Mouse (Mus musculus): ENCODE results near the gene Trpc4. TPM values are rescaled to one million over a fixed set of nuclear protein-coding genes. Genes with fewer than 3 reads are reported as not detected.

The Trpc4 gene
- polyA plus RNA-seq, 1 experiment: 17.8 TPM

GRCm38 (mm10) chr3:54249311-54249710, 93.5 kb downstream of the Trpc4 start:
- DNase-seq (ENCODE audit: extremely low spot score in 1 of 2, low spot score in 1 of 2): no peak

- no peak for DNase-seq (ENCODE audit: extremely low spot score in 1 of 2, low spot score in 1 of 2)
These were observed 111.1 kb downstream of the Trpc4 start for GRCm38 (mm10) chr3:54266943-54267342.

GRCm38 (mm10) chr3:54269180-54269579, 113.3 kb downstream of the Trpc4 start:
- DNase-seq (ENCODE audit: extremely low spot score in 1 of 2, low spot score in 1 of 2): peak; percentile 50 to 55

GRCm38 (mm10) chr3:54274651-54275050, 118.8 kb downstream of the Trpc4 start:
- no peak for DNase-seq (ENCODE audit: extremely low spot score in 1 of 2, low spot score in 1 of 2)

GRCm38 (mm10) chr3:54289731-54290130, 133.9 kb downstream of the Trpc4 start:
- no peak for DNase-seq (ENCODE audit: extremely low spot score in 1 of 2, low spot score in 1 of 2)

- DNase-seq (ENCODE audit: extremely low spot score in 1 of 2, low spot score in 1 of 2): no peak
These were observed 154.8 kb downstream of the Trpc4 start for GRCm38 (mm10) chr3:54310604-54311003.

- DNase-seq (ENCODE audit: extremely low spot score in 1 of 2, low spot score in 1 of 2): peak in 1 of 2 experiments; percentile 36
These were observed 158.2 kb downstream of the Trpc4 start for GRCm38 (mm10) chr3:54314055-54314454.

GRCm38 (mm10) chr3:54352891-54353652, 197.2 kb downstream of the Trpc4 start:
- DNase-seq (ENCODE audit: extremely low spot score in 1 of 2, low spot score in 1 of 2): peak; percentile 44 to 88

- DNase-seq (ENCODE audit: extremely low spot score in 1 of 2, low spot score in 1 of 2): peak in 1 of 2 experiments; percentile 27
These were observed 201.7 kb downstream of the Trpc4 start for GRCm38 (mm10) chr3:54357561-54357960.

GRCm38 (mm10) chr3:54358463-54359189, 202.8 kb downstream of the Trpc4 start:
- DNase-seq (ENCODE audit: extremely low spot score in 1 of 2, low spot score in 1 of 2): no peak

- DNase-seq (ENCODE audit: extremely low spot score in 1 of 2, low spot score in 1 of 2): no peak
These were observed 205.1 kb downstream of the Trpc4 start, which contains the start of gene Postn for GRCm38 (mm10) chr3:54360897-54361296. Gene Postn (plus strand): TSS chr3:54361109.

GRCm38 (mm10) chr3:54361656-54362055, 205.8 kb downstream of the Trpc4 start:
- no peak for DNase-seq (ENCODE audit: extremely low spot score in 1 of 2, low spot score in 1 of 2)

Other genes starting within 250 kb of the Trpc4 start
- 7.0 and 8.5 TPM in 2 replicates for gene Postn, start 205.1 kb downstream of the Trpc4 start, polyA plus RNA-seq (2012; rRNA removed)